Mouse (Mus musculus) NIH3T3 (cell line): ENCODE measurements around the gene Tmem274.

ENCODE experiments used
- DNase-seq: peaks from one replicate; pipeline ENCODE4 v3.0.0-alpha.2; 2012; ENCODE audit warnings: low read depth

Tmem274 gene

DNA sequence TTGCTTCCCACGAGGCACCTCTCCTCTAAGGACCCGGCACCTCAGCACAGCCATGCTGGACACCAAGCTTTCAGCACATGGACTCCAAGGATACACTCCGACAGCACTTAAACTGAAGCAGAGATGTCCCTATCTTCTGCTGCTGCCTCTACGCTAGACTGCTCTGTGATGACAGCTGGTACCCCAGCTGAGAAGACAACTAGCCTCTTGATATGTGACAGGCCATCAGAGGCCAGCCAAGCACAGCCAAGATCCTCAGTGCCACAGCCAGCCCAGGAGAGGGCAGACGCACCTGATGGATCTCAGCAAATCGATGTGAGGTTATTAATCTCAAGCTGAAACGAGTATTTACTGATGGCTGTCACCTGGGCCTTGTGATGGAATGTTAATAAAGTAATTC is 2.1 kb upstream of the Tmem274 start:
- DNase-seq, result no peak

DNA sequence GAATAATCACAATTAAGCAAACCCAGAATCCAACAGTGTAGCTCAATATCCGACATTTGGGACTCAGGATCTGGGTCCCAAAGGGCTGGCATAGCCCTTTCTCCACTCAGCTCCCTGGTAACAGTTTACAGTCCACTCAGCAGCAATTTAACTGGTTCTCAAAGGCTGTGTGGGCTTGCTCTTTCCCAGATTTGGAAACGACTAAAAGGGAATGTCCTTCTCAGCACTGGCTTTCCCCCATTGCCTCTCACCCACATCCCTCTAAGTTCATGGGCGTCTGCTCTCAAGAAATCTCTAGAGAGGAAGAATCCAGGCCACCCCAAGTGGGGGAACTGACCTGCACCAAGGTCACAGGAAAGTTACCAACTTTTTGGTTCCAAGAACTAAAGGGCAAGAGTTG is 7.4 kb downstream of the Tmem274 start:
- peak; percentile 42 for DNase-seq

DNA sequence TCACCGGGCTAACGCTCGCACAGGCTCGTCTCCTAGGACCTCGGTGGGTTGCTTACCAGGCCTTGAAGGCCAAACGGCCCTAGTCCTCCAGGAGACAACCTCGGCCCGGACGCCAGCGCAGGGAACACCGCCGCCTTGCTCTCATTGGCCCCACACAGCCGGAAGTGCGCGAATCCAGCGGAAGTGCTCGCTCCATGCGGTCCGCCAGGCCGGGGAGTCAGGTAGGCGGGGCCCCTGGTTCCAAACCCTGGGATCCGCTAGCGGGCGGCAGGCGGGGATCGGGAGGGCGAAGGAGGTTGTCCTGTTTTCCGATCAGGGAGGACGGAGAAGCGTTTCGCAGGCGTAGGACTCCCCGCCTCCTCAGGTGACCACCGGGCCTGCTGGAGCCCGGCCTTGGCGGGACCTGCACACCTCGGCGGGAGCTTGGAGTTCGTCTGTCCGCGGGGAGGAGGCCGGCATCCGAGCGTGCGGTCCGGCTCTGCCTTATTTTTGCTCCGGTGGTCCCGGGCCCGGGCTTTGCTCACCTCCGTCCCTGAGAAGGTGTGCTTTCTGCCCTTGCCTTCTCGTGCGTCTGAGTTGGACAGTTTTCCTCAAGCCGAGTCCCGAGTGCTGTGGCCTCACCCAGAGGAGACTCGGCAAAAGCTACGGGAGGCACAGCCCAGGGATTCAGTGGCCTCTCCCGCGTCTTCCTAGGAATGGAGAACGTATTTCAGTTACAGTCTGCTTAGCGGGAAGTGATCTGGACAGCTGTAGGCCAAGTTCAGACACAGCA is 8.1 kb downstream of the Tmem274 start, which contains the start of the genes Nmnat1 and Lzic:
Nmnat1 (minus strand) TSS at position 150 of the 772 bp plus-strand sequence.
Lzic (plus strand) TSS at position 177 of the 772 bp plus-strand sequence.
- peak; percentile 93 for DNase-seq

DNA sequence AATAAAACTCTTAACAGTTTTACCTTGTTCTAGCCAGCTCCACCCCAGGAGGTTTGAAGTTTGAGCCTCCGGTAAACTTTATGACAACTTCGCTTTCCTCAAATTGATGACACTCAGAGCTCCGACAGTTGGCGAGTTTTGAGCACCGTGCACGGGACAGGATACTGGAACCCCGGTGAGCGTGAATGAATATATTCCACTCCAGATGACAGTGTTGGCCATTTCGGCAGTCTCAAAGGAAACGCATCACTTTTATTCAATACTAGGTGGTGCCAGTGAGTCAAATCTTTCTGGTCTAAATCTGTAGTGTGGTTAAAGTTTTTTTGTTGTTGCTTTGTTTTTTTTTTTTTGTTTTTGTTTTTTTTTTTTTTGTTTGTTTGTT is 8.6 kb downstream of the Tmem274 start:
- peak; percentile 49 for DNase-seq

DNA sequence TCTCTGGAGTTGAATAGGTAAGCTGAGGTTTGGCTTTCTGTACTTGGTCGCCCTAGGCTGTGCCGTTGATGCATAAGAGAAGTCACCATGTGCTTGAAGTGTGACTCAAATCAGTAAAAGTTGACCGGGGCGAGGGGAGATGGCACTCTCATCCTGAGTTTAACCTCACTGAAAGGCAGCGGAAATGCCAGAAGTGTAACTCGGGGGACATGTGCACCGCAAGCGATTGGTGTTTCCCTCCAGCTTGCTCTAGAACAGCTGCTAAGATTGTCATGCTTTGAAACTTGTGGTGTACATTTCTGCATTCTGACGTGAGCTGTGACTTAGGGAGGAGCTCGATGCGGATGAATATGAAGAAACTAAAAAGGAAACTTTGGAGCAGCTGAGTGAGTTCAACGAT is 10.6 kb downstream of the Tmem274 start:
- DNase-seq, result no peak

DNA sequence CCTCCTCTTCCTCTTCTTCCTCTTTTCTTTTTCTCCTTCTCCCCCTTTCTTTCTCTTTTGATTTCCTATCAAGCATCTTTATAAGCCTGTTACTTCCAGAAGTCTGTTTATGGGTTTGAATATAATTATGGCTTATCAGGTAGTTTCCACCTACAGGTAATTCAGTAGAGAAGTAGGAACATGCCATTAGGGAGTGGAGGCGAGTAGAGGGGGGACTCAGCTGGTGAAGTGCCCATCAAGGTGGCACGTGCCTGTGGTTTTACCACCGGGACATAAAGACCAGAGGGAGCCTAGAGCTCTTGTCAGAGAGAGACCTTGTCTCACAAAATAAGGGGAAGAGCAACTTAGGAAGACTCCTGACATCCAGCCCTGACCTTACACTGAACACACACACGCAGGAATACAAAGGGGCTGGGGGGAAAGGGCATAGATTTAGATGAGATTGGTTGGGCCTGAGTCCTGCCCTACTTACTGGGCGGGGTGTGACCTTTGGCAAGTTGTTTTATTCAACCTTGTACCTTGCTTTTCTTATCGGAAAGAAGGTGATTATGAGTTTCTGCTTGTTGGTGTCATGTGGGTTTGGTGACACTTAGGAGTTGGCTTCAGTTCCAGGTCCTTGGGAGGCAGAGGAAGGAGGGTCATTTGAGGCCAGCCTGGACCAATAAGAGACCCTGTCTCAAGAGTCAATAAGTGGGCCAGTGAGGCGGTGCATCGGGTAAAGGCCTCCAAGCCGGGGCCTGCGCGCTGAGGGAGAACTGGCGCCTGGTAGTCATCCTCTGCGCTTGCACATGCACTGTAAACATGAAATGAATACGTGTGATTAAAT is 12.4 kb downstream of the Tmem274 start:
- no peak for DNase-seq

DNA sequence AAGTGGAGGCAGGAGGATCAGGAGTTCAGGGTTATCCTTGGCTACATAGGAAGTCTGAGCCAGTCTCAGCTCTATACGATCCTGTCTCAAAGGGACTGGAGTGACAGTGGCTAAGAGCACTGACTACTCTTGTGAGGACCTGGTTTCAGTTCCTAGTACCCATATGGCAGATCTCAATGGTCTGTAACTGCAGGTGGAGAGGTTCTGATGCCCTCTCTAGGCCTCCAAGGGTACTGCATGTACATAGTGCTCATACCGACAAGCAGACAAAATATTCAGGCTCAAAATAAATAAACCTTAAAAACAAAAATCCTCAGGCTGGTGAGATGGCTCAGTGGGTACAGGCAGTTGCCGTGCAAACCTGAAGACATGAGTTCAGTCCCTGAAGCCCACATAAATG is 14.0 kb downstream of the Tmem274 start:
- no peak for DNase-seq

DNA sequence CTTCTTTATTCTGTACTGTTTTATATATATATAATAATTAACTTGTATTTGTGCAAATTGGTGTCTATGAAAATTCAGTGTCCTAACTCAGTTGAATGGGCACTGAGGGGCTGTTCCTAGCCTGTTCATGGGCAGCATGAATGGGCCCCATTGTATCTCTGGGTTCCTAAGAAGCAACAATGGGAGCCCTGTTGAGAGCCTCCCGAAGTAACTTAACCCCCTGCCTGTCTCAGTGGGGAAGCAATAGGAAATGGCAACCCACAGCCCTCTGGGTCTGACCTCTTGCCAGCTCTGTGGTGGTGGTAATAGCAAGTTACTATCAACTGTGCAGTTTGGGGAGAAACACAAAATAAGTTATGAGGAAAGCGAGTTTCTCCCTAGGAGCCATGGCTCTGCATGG is 19.4 kb downstream of the Tmem274 start:
- no peak for DNase-seq

DNA sequence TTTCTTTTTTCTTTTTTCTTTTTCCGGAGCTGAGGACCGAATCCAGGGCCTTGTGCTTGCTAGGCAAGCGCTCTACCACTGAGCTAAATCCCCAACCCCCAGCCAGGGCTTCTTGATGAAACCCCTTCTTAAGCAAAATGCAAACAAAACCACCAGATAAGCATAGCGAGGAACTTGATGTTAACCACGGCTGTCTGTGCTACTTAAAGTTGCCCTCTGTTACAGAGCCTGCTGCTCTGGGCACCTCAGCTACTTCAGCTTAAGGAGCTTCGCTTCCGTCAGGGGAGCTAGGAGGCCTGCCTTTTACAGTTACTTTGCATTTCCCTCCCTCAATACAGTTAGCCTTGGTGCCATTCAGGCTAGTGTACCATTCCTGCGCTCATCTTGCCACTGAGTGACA is 21.7 kb downstream of the Tmem274 start:
- DNase-seq, result no peak

DNA sequence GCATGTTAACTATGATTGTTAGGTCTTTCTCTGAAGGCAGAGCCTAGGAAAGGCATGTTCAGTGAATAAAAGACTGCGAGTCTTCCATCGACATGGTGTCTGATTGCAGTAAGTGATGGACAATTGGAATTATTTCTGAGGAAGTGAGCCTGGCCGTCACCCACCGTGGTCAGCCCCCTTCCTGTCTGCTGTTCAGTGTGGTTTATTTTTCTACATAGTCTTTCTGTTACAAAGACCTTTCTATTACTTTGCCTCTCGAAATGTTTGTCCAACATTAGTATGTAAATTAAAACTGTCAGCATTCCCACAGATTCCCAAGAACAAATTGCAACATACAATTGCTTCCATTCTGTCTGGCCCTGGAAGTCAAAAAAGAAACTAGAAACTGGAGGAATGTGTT is 22.6 kb downstream of the Tmem274 start:
- DNase-seq, result no peak

DNA sequence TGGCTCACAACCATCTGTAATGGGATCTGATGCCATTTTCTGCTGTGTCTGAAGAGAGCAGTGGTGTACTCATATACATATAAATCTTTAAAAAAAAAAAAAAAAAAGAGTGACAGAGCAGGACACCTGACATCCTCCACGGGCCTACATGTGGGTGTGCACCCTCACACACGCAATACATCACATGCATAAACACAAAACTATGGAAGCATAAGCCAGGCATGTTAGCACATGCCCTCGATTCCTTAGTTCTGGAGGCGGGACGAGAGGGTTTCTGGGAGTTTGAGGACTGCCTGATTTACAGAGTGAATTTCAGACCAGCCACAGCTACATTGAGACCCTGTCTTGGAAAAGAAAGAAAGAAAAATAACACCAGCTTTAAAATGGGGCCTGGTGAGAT is 27.2 kb downstream of the Tmem274 start:
- DNase-seq, result no peak

DNA sequence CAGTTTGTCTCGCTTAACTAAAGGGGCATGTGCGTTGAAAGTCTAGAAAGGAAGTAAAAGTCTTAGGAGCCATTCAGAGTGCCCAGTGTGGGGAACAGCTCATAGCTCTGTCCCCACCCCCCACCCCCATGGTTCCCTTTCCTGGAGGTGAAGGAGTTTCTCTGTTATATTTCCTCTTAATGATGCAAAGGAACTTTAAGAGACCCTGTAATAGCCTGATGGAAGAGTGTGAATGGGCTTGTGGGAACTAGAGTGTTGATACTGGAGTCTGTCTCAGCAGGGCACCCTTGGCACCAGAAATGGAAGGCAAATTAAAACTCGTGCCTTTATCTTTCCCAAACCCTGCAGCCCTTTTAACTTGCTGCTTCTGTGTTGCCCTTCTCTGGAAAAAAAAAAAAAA is 27.7 kb downstream of the Tmem274 start:
- DNase-seq, result no peak

DNA sequence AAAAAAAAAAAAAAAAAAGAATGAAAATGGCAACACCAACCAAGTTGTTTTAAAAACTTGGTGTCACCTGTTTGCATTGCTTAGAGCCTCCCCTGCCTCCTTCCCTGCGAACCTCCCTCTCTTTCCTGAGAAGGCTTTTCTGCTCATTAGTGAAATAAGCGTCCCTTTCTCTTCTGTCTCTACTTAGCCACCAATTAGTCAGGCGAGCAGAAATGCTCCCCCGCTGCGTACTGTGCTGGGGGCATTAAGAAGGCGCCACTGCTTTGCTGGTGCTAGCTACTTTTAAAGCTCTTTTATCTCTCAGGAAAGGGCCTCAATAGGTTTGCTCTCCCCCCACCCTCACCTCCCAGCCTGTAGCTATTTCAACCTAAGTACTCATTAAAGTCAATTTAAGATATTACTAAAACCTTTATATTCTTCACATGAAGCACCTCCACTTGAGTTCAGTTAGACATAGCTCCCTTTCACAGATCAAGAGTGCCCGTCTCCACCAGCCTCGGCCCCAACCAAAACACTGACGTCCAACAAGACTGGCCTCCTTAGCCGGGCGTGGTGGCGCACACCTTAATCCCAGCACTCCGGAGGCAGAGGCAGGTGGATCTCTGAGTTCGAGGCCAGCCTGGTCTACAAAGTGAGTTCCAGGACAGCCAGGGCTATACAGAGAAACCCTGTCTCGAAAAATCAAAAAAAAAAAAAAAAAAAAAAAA is 28.2 kb downstream of the Tmem274 start:
- DNase-seq, result no peak

DNA sequence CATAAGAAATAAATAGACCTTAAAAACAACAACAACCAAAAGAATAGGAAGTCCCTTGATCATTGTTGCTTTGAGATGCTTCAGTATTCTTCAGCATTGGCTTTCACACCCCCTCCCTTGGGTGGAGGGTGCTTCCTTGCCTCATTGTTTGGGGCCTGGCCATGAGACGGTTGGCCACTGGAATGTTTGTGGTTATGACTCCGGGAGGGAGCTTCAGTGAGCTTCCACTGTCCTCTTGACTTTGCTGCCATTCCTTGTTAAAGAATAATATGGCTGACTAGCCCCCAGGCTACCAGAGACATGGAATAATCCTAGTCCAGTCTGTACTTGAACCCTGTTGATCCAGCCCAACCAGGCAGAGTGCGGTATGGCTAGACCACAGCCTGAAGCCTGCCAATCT is 29.7 kb downstream of the Tmem274 start:
- DNase-seq, result peak; percentile 82

DNA sequence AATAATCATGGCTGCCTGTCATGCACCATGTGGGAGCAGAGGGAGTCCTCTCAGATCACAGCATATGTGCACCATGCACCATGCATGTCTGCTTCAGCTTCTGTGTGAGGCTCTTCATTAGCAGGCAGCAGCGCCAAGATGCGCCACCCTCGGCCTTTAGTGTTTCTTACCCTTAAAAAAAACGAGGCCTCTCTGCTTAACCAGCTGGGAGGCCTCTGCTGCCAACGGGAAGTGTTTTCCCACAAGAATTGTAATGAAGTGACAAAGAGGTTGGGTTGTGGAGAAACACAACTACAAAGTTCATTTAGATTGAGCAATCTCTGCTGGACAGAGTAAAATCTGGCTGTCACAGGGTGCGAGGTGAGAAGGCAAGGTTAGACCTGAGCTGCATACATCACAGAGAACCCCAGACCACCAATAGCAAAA is 34.1 kb downstream of the Tmem274 start:
- no peak for DNase-seq

DNA sequence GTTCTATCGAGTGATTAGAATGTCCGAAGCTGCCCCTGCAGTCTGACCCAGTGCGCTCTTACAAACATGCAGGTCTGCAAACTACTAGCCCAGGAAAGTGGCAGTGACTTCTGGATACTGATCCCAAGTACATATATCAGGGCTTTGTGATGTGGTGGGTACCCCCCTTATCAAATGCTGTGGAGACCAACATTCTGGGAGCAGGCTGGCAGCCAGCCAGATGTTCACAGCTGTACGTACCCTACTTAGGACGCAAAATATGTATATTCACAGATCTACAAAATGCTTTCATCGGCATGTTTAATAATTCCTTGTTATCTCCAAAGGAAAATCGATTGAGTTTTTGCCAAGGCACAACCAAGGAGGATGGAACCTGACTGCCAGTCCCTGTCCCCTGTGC is 34.9 kb downstream of the Tmem274 start:
- DNase-seq, result no peak

DNA sequence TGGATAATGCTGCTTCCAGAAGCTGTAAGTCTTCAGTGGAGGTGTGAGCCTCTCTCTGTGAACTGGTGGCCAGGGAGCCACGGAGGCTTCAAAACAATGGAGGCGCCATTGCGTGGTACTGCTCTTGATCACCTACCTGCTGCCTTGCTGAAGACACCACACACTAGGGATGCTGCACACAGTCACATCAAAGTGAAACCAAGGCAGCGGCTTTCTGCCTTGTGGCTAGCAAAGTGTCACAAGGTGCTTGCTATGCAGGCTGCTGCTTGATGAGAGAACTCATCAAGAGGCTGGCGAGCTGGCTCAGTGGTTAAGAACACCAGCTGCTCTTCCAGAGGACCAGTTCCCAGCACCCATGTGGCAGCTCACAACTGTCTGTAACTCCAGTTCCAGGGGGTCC is 38.5 kb downstream of the Tmem274 start:
- no peak for DNase-seq

DNA sequence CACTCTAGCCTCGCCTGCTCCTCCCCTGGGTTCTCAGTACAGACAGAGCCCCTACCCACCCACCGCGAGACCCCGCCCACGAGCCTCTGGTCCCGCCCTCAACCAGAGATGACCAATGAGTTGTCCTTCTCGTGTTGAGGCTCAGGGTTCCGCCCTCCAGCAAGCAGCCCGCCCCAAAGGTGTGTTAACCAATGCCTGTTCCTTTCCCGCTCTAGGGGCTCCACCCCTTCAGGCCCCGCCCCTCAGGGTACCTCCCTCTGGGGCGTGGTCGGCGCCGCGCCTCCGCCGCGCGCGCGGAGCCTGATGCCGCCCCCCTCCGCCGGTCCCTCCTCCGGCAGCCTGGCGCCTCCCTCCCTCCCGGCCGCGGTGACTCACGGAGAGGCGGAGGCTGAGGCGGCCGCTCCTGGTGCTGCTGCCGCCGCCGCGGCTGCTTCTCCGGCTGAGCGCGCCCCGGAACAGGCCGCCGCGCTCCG is 40.7 kb downstream of the Tmem274 start, which contains the start of gene Ctnnbip1:
Ctnnbip1 (plus strand) TSS at position 369 of the 473 bp plus-strand sequence.
- peak; percentile 98 for DNase-seq

DNA sequence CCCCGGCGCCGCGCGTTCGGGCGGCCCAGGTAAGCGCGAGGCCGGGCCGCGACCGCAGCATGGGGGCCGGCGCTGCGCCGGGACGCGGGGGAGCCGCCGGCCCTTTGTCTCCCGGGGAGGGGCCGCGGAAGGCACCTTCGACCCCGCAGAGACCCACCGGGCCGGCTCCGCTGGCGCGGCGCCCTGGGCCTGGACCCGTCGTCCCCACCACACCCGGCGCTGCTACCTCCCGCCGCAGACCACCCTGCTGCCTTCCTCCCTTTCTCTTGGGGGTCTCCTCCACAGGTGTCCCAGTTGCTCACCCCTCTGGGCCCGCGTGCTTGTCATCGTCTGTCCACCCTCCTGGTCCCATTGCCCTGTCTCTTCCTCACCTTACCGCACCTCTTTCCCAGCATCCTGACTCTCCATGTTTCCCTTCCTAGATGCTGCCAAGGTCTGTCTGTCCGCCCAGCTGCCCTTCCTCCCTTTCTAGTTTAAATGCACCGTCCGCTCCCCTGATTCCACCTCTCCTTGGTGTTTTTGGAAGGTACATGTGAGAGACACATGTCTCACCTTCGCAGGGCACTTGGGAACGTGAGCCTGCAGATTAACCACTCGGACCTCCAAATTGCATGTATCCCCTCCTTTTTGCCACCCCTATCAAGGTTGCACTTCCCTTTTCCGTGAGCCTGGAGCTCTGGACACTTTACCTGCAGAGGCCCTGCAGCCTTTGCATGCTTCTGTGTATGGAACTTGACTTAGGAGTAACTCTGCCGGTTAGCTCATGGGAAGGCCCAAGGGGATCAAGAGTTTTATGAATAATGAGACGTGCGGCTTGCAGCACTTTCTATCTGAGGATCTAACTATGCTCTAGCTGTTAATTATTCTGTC is 41.4 kb downstream of the Tmem274 start:
- DNase-seq, result no peak

DNA sequence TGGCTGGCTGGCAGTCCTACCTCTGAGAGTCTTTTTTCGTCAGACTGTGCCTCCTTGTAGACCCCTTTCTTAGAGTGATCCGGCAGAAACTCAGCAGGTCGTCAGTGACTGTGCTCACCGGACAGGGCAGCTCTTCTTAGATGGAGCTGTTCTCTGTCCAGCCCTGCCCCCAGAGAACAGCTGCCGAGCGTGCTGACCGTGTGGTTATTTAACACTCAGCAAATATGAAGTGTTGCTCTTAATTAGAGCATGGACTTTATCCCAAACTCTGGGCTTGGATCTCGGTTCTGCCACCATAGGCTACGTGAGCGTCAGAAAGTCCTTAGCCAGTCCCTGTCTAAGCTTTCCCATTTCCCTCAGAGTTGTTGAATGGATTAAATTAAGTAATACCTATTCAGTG is 44.1 kb downstream of the Tmem274 start:
- DNase-seq, result no peak

DNA sequence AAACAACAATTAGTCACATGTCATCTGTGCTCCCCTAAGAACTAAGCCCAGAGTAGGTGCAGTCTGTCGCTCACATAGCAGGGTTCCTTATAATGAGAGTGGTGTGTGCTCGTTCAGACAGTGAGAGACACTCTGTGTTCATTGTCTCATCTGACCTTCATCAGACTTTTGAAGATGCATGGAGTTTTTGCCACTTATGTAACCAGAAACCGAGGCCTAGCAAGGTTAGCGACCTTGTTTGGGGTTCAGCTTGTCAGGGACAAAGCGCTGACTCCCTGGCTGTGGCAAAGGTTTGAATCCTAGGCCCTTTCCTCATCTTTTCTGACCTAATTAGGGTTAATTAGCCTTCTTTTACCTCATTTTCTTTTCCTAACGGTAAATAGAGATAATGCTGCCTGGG is 46.8 kb downstream of the Tmem274 start:
- no peak for DNase-seq
